Mouse (Mus musculus) forebrain, embryonic 10.5 days (tissue): Measurements from ENCODE around the gene Cygb. TPM values are rescaled to one million over a fixed set of nuclear protein-coding genes. Genes with fewer than 3 reads are reported as not detected.
"Not testable (repeated sequence)": the region's sequence is repeated elsewhere in the genome, so short reads cannot be mapped to it uniquely, and the experiment has no call there.

Experiments
- DNase-seq: peaks from one replicate; pipeline ENCODE4 v3.0.0-alpha.2; 2017; ENCODE audit warnings: low spot score; ENCODE audit errors: extremely low spot score
- H3K27ac ChIP-seq: fragments of 300-500 bp; sonication (generic); 2 replicates; pipeline ENCODE4 v1.5.1; 2016; ENCODE audit warnings: mild to moderate bottlenecking
- H3K27me3 ChIP-seq: fragments of 300-500 bp; sonication (generic); 2 replicates; pipeline ENCODE4 v1.6.1; 2016; ENCODE audit warnings: mild to moderate bottlenecking; ENCODE audit not compliant: poor library complexity, severe bottlenecking
- H3K36me3 ChIP-seq: fragments of 300-500 bp; sonication (generic); replicated peaks from 2 replicates; pipeline ENCODE4 v1.6.1; 2016; ENCODE audit warnings: mild to moderate bottlenecking, moderate library complexity
- H3K4me1 ChIP-seq: fragments of 300-500 bp; sonication (generic); 2 replicates; pipeline ENCODE4 v1.6.1; 2016
- H3K4me3 ChIP-seq: fragments of 300-500 bp; sonication (generic); 2 replicates; pipeline ENCODE4 v1.5.1; 2016; ENCODE audit warnings: mild to moderate bottlenecking, moderate library complexity
- H3K9me3 ChIP-seq: fragments of 300-500 bp; sonication (generic); 2 replicates; pipeline ENCODE4 v1.6.1; 2016; ENCODE audit warnings: mild to moderate bottlenecking, moderate library complexity
- WGBS: fragments of 180-500 bp; shearing (Covaris S2); methylation state at CpG from one replicate; pipeline ENCODE4 v1.1.7; 2016; 5-methylcytosine and 5-hydroxymethylcytosine counted together
- polyA plus RNA-seq: library from polyadenylated mRNA; unstranded; fragments of >200 nt; fragmentation: Nextera tagmentation; extraction: Ambion mirVana; gene quantifications from 2 replicates; pipeline ENCODE4 v1.2.1, GENCODE M21; 2016

Cygb gene
- polyA plus RNA-seq, 1 experiment from 2014 or later: 2.5 TPM

GRCm38 (mm10) chr11:116636607-116637006 is 17.5 kb downstream of the Cygb start:
- not testable (repeated sequence) for H3K27me3 ChIP-seq, H3K36me3 ChIP-seq, DNase-seq, H3K4me3 ChIP-seq, H3K27ac ChIP-seq, H3K4me1 ChIP-seq, H3K9me3 ChIP-seq
- WGBS: 77% methylated on average over 8 of the region's 8 CpGs

GRCm38 (mm10) chr11:116632962-116633361 is 21.2 kb downstream of the Cygb start:
- 81% methylated on average over 10 of the region's 10 CpGs for WGBS
- Histone ChIP-seq H3K27me3 (no peaks in the 10 kb centered on the region), H3K9me3 (no peaks in the 10 kb centered on the region), H3K27ac (no peak overlapping the region), H3K4me1 (peaks cover 15% of the 10 kb centered on the region), H3K36me3 (no peaks in the 10 kb centered on the region), H3K4me3 (no peak overlapping the region)
- no peak for DNase-seq

- 67% methylated on average over 12 of the region's 12 CpGs for WGBS
- Histone ChIP-seq H3K36me3 (no peaks in the 10 kb centered on the region), H3K4me1 (peaks cover 15% of the 10 kb centered on the region), H3K27ac (0 out of 2 replicates have a peak overlapping the region, but pooled peaks have one; percentile 30), H3K4me3 (no peak overlapping the region), H3K27me3 (0 out of 2 replicates have a peak, but pooled peaks cover under 1% of the 10 kb centered on the region), H3K9me3 (no peaks in the 10 kb centered on the region)
- no peak for DNase-seq
Observed at GRCm38 (mm10) chr11:116630171-116630965, 23.7 kb downstream of the Cygb start.

- Histone ChIP-seq H3K36me3 (no peaks in the 10 kb centered on the region), H3K4me3 (no peak overlapping the region), H3K27me3 (peaks cover 9% of the 10 kb centered on the region), H3K27ac (no peak overlapping the region), H3K9me3 (no peaks in the 10 kb centered on the region), H3K4me1 (peaks cover 20% of the 10 kb centered on the region)
- no peak for DNase-seq
- WGBS: 87% methylated on average over 6 of the region's 6 CpGs
Observed at GRCm38 (mm10) chr11:116629472-116629871, 24.6 kb downstream of the Cygb start.

GRCm38 (mm10) chr11:116628712-116629111 is 25.4 kb downstream of the Cygb start:
- Histone ChIP-seq H3K36me3 (no peaks in the 10 kb centered on the region), H3K4me1 (peaks cover 28% of the 10 kb centered on the region), H3K4me3 (no peak overlapping the region), H3K27me3 (peaks cover 17% of the 10 kb centered on the region), H3K27ac (peak overlapping the region; percentile 31; the same call in 1 of the 2 replicates), H3K9me3 (no peaks in the 10 kb centered on the region)
- 62% methylated on average over 9 of the region's 9 CpGs for WGBS
- DNase-seq: peak; percentile 85

- H3K4me3 ChIP-seq: no peak overlapping the region
- 44% methylated on average over 10 of the region's 10 CpGs for WGBS
Observed at GRCm38 (mm10) chr11:116627072-116628020, 26.8 kb downstream of the Cygb start.

DNA sequence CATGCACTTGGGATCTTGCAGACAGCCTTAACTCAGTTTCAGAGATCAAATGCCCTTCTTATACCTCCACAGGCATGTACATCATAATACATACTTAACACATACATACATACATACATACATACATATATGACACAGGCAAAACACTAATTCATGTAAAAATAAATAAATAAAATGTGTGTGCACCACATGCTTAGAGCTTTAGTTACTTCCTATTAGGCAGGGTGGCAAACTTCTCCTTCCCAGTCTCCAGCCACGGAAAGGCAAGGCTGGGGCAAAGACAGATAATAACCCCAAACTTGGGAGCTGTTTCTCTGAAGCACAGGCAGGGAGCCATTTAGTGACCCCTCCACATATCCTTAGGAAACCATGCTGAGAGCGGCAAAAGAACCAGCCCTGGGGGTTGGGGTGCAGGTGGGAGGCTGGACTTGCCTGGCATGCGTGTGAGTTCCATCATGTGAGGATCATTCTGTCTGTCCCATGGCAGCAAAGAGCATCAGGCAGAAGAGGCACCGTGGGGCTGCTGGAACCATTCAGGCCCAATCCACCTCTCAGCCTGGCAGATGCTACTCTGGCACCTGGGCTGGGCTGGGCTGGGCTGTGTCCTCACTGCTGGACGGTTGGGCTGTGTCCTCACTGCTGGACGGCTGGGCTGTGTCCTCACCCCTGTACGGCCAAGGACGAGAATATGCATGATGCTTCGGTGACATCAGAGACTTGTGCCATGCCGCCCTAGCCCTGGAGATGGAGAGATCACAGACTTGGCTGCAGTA is 27.6 kb downstream of the Cygb start, which contains the start of gene Rhbdf2:
Gene Rhbdf2 (minus strand): TSS at position 721 of the 773 bp plus-strand sequence.
- Histone ChIP-seq H3K4me3 (no peak within 1 kb of the TSS), H3K36me3 (no peaks in the 10 kb centered on the region), H3K9me3 (no peaks in the 10 kb centered on the region), H3K4me1 (peaks cover 50% of the 10 kb centered on the region), H3K27me3 (peaks cover 39% of the 10 kb centered on the region), H3K27ac (no peak within 1 kb of the TSS)
- 81% methylated on average over 10 of the region's 10 CpGs for WGBS
- DNase-seq: no peak

More at GRCm38 (mm10) chr11:116627072-116628020, 26.8 kb downstream of the Cygb start:
- no peaks in the 10 kb centered on the region for H3K36me3 ChIP-seq
- peaks cover 30% of the 10 kb centered on the region for H3K27me3 ChIP-seq
- no peak overlapping the region for H3K27ac ChIP-seq
- H3K4me1 ChIP-seq: peaks cover 42% of the 10 kb centered on the region
- no peak for DNase-seq
- H3K9me3 ChIP-seq: no peaks in the 10 kb centered on the region

DNA sequence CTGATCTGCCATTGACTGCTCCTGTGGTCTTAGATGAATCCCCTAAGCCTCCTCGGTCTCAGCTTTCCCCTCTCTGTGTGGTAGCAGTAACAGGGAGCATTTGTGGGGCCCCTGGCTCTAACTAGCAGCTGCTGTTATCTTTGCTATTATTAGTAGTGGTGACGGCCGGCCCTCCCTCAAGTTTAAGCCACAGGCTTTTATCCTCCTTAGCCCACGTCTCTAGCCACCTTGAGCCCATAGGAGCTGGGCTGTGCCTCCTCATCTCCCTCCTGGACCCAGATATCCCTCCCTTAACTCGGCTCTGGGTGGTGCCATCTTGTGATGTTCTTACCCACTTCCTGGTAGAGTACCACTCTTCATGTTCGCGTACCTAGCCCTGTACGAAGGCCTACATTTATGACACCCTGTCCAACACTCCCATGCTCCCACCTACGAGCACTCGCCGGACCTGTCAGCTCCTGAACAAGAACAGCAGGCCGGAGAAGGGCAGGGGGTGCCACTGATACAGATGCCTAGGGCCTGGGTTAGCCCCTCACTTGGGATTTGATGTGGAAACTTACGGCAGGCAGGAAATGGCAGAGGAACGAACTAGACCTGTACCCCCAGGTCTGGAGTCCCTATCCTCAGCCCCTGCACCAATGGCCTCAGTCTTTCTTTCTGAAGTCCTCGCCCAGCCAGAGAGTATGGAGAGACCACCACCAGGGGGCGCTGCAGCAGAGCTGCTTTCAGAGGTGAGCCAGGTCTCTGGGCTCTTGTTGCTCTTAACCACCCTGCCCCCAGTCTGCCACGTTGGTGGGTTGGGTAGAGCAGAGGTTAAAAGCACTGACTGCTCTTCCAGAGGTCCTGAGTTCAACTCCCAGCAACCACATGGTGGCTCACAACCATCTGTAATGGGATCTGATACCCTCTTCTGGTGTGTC is 28.8 kb downstream of the Cygb start:
- no peaks in the 10 kb centered on the region for H3K36me3 ChIP-seq
- DNase-seq: peak; percentile 72
- no peaks in the 10 kb centered on the region for H3K9me3 ChIP-seq
- WGBS: 71% methylated on average over 17 of the region's 17 CpGs
- peaks cover 48% of the 10 kb centered on the region for H3K27me3 ChIP-seq
- no peak overlapping the region for H3K4me3 ChIP-seq
- H3K4me1 ChIP-seq: peaks cover 57% of the 10 kb centered on the region
- no peak overlapping the region for H3K27ac ChIP-seq

DNA sequence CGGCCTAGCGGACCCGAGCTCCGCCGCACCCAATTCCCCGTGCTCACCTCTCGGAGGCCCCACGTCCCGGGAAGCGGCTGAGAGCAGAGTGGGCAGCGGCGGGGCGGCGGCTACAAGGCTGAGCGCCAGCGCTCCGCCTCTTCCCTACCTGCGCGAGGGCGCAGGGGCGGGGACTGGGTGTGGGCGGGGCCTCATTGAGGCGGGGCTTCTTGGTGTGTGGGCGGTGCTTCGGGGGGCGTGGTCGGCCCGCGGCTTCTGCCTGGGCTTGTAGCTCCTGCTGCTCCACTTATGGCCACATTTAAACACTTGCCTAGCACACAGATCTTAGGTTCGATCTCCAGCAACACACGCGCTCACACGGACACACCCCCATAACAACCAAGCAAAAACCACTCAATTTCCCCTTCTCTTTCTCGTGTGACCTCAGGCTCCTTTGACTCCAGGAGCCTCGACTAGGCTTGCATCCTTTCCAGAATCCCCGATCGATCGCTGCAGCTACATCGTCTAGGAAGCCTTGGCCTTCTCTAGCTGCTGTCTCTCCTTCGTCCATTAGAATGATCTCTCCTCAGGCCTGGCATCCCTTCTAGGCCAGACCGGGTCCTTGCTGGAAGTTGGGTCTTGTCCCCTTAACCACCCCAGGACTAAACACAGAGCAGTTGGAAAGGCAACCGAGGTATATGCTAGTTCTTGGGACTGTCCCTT is 29.8 kb downstream of the Cygb start:
- Histone ChIP-seq H3K9me3 (no peaks in the 10 kb centered on the region), H3K36me3 (no peaks in the 10 kb centered on the region), H3K4me1 (peaks cover 62% of the 10 kb centered on the region), H3K4me3 (peak overlapping the region; percentile 70), H3K27me3 (peaks cover 48% of the 10 kb centered on the region), H3K27ac (peak overlapping the region; percentile 77)
- peak; percentile 91 for DNase-seq
- 14% methylated on average over 42 of the region's 42 CpGs for WGBS

DNA sequence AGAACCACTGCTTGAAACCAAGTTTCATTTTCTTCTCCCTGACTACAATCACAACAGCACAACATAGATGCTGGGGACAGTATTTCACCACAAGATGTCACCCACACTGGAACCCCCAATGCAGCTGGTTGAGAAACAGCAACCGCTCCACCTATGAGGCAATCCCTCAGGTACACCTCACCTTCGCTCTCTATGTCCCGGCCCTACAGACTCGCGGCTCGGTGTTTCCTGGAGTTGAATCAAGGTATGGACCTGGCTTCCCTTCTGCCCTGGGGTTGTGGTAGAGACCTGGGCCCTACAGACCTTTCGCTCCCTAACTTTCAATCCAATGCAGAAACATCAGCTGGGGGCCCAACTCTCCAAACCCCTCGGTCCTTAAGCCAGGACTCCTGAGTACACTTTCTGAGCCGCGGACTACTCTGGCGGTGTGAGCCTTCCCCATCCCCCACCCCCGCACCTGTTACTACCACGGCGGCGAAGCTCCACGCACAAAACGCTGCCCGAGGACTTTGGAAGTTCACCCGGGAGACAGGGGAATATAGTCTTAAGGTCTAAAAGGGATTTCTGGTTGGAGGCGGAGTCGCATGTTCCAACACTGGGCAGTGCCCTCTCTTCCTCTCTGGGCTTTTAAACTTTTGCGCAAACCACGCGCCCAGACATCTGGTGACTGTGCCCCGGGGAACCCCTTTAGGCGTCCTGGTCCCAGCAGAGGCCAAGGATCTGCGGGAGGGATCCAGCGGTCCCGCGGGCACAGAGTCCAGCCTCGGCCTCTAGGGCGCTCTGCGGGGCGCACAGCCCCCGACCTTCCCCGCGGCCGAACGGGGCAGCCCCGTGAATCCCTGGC is 30.6 kb downstream of the Cygb start:
- Histone ChIP-seq H3K36me3 (no peaks in the 10 kb centered on the region), H3K4me1 (peaks cover 61% of the 10 kb centered on the region), H3K9me3 (no peaks in the 10 kb centered on the region), H3K27me3 (peaks cover 48% of the 10 kb centered on the region), H3K27ac (peak overlapping the region; percentile 77), H3K4me3 (peak overlapping the region; percentile 70)
- DNase-seq: no peak
- 5% methylated on average over 40 of the region's 40 CpGs for WGBS
